Mouse (Mus musculus) heart, postnatal 14 days (tissue): ENCODE measurements around the gene Vps37d. TPM values are rescaled to one million over a fixed set of nuclear protein-coding genes. Genes with fewer than 3 reads are reported as not detected.
A peak's percentile ranks its signal among the peaks of the same experiment; 100 is the strongest.

Experiments
- DNase-seq, 2 experiments: peaks; one replicate each; pipeline ENCODE4 v3.0.0; 2021 to 2022
- intact Hi-C: fragments of 180-260 bp; cut with DNase I; formaldehyde crosslinking; loops from one replicate; pipeline ENCODE4 v1.15.1; 2025
- total RNA-seq, 2 experiments: library from RNA; stranded (reverse); gene quantifications; 2 replicates each; pipeline ENCODE4 v1.2.3; 2021

Vps37d gene
- total RNA-seq, 2 experiments from 2014 or later: 0.98 to 1.2 TPM

GRCm38 (mm10) chr5:135035608-135036359, 42.3 kb downstream of the Vps37d start:
- intact Hi-C loops: no loop called here
- DNase-seq: no peak

GRCm38 (mm10) chr5:135034593-135034992, 43.5 kb downstream of the Vps37d start:
- no peak for DNase-seq
- intact Hi-C loops: no loop called here

GRCm38 (mm10) chr5:135032581-135032980, 45.5 kb downstream of the Vps37d start:
- DNase-seq: no peak
- intact Hi-C loops: no loop called here

GRCm38 (mm10) chr5:135029007-135029854, 48.8 kb downstream of the Vps37d start:
- peak; percentile 67 to 69 for DNase-seq
- intact Hi-C loops: no loop called here

- DNase-seq: no peak
- intact Hi-C loops: no loop called here
Observed at GRCm38 (mm10) chr5:135025899-135026298, 52.2 kb downstream of the Vps37d start.

- intact Hi-C loops: no loop called here
- DNase-seq: no peak
Observed at GRCm38 (mm10) chr5:135024665-135025224, 53.3 kb downstream of the Vps37d start.

- DNase-seq: peak; percentile 90 to 92
- intact Hi-C loops: no loop called here
Observed at GRCm38 (mm10) chr5:135023344-135024173, 54.5 kb downstream of the Vps37d start, which contains the start of gene Stx1a. TSS of gene Stx1a (plus strand) at chr5:135023482.

Other genes with a start within 250 kb of the Vps37d start
- gene Tmem270, start 171.5 kb downstream of the Vps37d start, total RNA-seq: not detected
- not detected for gene Cldn13, start 162.7 kb downstream of the Vps37d start, total RNA-seq
- 1 to 10 TPM; 5.7 to 5.9 TPM for gene Mettl27, start 145.9 kb downstream of the Vps37d start, total RNA-seq
- under 1 TPM; 0.14 to 0.59 TPM for gene Cldn4, start 131.3 kb downstream of the Vps37d start, total RNA-seq
- gene Cldn3, start 92.1 kb downstream of the Vps37d start, total RNA-seq: 1 to 10 TPM in 1 of 2 experiments, under 1 TPM in 1; 0.22 to 1.4 TPM
- gene Abhd11, start 69.1 kb downstream of the Vps37d start, total RNA-seq: 10 to 100 TPM; 61.4 to 65.0 TPM
- gene Stx1a, start 54.8 kb downstream of the Vps37d start, total RNA-seq: 1 to 10 TPM; 2.6 to 4.3 TPM
- 10 to 100 TPM; 25.9 to 26.2 TPM for gene Dnajc30, start 14.1 kb downstream of the Vps37d start, total RNA-seq
- 10 to 100 TPM; 24.9 to 26.8 TPM for gene Bud23, start 13.3 kb downstream of the Vps37d start, total RNA-seq
- gene Mlxipl, start 11.6 kb upstream of the Vps37d start, total RNA-seq: 10 to 100 TPM; 16.5 to 28.8 TPM
- gene Tbl2, start 71.4 kb upstream of the Vps37d start, total RNA-seq: 10 to 100 TPM; 12.3 to 13.5 TPM
- 10 to 100 TPM; 30.0 to 33.1 TPM for gene Bcl7b, start 90.0 kb upstream of the Vps37d start, total RNA-seq
- 10 to 100 TPM; 43.1 to 44.9 TPM for gene Baz1b, start 109.0 kb upstream of the Vps37d start, total RNA-seq
- gene Fzd9, start 173.0 kb upstream of the Vps37d start, total RNA-seq: under 1 TPM; 0.29 to 0.55 TPM